Mouse (Mus musculus): Measurements from ENCODE around the gene E030018B13Rik.

- TF ChIP-seq GATA1 (IDR thresholded peaks at IDR 0.05; ENCODE audit: borderline replicate concordance, low read length) (no peak), FLI1 (IDR thresholded peaks at IDR 0.05; ENCODE audit: low read length) (no peak)
These were observed 15.3 kb upstream of the E030018B13Rik start for GRCm38 (mm10) chr7:63901346-63901745.

Data from megakaryocyte, embryonic 14.5 days (primary cell).